Mouse (Mus musculus): ENCODE measurements around the gene Tigit.

Tigit gene

DNA sequence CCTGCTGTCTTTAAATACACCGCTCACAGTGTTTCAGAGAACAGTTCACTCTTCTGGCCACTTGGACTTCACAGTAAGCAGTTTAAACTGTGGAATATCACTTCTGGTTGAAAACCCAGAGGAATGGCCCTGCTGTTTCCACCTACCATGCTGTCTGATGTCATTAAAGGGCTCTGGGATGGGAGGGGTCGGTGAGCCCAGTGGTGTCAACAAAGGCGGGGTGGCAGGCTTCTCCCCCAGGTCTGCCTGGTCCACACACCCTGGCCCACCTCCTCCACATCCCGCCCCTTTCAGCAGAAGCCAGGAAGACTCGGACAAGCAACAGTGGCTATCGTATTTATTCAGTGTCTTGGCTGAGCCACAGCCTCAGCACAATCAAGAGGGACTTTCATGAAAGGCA lies 44.7 kb downstream of the Tigit start:
- in situ Hi-C loops (cut with MseI, MboI), result no loop called here

GRCm38 (mm10) chr16:43618286-43618685 lies 45.7 kb downstream of the Tigit start:
- in situ Hi-C loops (cut with MseI, MboI), result no loop called here

DNA sequence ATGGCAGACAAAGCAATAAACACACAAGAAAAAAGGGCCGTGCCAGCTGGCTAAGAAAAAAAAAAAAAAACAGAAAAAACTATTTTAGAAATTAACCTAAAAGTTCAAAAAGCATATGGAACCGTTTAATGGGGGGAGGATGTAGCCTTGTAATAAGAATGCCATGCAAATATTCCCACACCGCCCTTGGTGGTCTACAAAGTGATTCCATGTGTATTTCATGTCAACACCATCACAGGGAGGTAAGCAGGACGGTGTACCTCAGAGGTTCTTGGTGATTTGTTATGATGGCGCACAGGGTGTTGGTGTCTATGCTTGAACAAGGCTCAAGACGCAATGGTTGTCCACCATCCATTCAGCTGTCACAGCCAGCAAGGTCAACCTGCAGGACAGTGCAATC lies 46.6 kb downstream of the Tigit start:
- in situ Hi-C loops (cut with MseI, MboI), result no loop called here

- in situ Hi-C loops (cut with MseI, MboI), result no loop called here
Measured at GRCm38 (mm10) chr16:43616348-43616747, 47.6 kb downstream of the Tigit start.

GRCm38 (mm10) chr16:43610375-43610774 lies 53.6 kb downstream of the Tigit start:
- in situ Hi-C loops (cut with MseI, MboI), result no loop called here

- in situ Hi-C loops (cut with MseI, MboI), result no loop called here
Measured at GRCm38 (mm10) chr16:43608066-43608465, 55.9 kb downstream of the Tigit start.

DNA sequence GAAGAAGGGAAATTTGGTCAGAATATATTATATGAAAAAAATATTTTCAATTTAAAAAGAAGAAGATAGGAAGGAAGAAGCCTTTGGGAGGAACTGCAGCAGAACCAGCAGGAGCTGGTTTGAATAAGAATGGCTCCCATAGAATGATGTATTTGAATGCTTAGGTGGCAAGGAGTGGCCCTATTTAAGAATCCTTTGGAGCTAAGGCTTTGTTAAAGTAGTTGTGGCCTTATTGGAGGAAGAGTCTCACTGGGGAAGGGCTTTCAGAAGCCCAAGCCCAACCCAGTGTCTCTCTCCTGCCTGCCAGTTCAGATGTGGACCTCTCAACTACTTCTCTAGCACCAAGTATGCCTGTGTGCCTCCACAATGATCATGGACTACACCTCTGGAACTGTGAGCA lies 56.9 kb downstream of the Tigit start:
- in situ Hi-C loops (cut with MseI, MboI), result no loop called here

GRCm38 (mm10) chr16:43604399-43605013 lies 59.4 kb downstream of the Tigit start:
- in situ Hi-C loops (cut with MseI, MboI), result no loop called here

GRCm38 (mm10) chr16:43603591-43604141 lies 60.3 kb downstream of the Tigit start:
- in situ Hi-C loops (cut with MseI, MboI), result no loop called here

DNA sequence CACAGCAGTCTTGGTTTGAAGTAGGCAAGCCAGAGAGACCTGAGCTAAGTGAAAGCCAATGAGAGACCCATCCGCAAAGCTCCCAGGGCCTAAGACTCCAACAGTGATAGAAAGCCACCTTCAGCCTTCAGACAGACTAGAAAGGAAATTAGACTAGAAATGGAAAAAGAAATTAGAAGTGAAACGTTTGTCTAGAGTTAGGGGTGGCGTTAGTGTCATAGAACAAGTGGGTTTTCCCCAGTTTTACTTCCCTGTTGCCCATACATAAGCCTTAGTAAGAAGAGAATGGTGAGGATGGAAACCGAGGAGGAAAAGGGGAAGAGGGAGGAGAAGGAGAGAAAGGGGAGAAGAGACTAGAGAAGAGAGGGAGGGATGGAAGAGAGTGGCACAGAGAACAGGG lies 61.4 kb downstream of the Tigit start:
- in situ Hi-C loops (cut with MseI, MboI), result no loop called here

DNA sequence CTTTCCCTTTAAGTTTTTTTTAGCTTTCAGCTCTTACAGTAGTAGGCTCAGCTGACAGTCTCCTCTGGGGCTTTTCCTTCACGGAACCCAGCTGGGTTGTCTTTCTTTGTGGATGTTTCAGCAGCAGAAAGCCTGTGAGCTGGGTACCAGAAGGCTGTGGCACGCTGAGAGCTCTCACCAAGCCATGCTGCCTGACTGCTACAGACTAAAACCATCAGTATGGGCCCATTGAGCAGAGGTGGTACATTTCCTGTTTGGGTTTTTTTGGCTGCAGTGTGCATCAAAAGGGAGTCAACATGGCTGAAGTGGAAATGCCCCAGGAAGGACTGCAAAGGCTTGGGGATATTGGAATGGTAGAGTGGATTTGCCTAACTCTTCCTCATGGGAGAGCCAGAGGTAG lies 64.2 kb downstream of the Tigit start:
- in situ Hi-C loops (cut with MseI, MboI), result no loop called here

Measured in mouse trophoblast stem cell (cell line).